8 mouse cellular contexts compared by ENCODE assay signal in genomic region chr5:125052603-125053488, GRCm38 (mm10). TPM values are rescaled to one million over a fixed set of nuclear protein-coding genes. Genes with fewer than 3 reads are reported as not detected.
A peak's percentile ranks its signal among the peaks of the same experiment; 100 is the strongest.
DNase-seq lines count a peak whose midpoint lies in the region; ATAC-seq lines count a peak whose summit lies in the region.

No protein-coding gene starts in this region.

- DNase-seq in testis, postnatal 10 days (ENCODE audit: low spot score): peak; percentile 73
- no peak for DNase-seq in testis, postnatal 14 days (ENCODE audit: low spot score)
- peak; percentile 93 for DNase-seq in cerebellum, adult 9-10 months
- peak; percentile 99 for DNase-seq in heart, adult 11 months
- peak; percentile 47 to 51 for DNase-seq in layer of hippocampus, postnatal 10 days (ENCODE audit: low spot score in 2 of 2)
- peak; percentile 92 for DNase-seq in lung, postnatal 36 days
- no peak for DNase-seq in embryo, embryonic 10 days (ENCODE audit: low spot score)

- no peak for ATAC-seq in erythroid progenitor cell, adult 5-6 weeks (replicated peaks; ENCODE audit: low FRiP score, poor library complexity, severe bottlenecking)

RNA-seq across cellular contexts. Expression of gene Rflna, which starts 49.8 kb away (rescaled TPM):
- total RNA-seq in layer of hippocampus, postnatal 10 days (2021): 1 to 10 TPM; 1.5 to 1.7 TPM
- total RNA-seq in erythroid progenitor cell, adult 5-6 weeks (2015; ENCODE audit: low replicate concordance): not detected in 2 replicates
- total RNA-seq in erythroid progenitor cell, adult 5-6 weeks (2017; ENCODE audit: low replicate concordance): not detected in 2 replicates

Comparison
In these comparisons a context has a peak if more than half of its experiments do, and no peak if none do; other contexts are left out.
1. DNase-seq: peak in testis, postnatal 10 days (single experiment), cerebellum, adult 9-10 months (single experiment), heart, adult 11 months (single experiment), layer of hippocampus, postnatal 10 days (2 of 2) and lung, postnatal 36 days (single experiment); none in testis, postnatal 14 days (single experiment) and embryo, embryonic 10 days (single experiment).